Mouse (Mus musculus) liver, postnatal 0 days (tissue): ENCODE results near the gene Zic2. TPM values are rescaled to one million over a fixed set of nuclear protein-coding genes. Genes with fewer than 3 reads are reported as not detected.
"Not testable (repeated sequence)": the region's sequence is repeated elsewhere in the genome, so short reads cannot be mapped to it uniquely, and the experiment has no call there.

ENCODE experiments used
- ATAC-seq: fragments of 200-750 bp; cut with Nextera tagmentation; 2 replicates; pipeline ENCODE4 v1.8.0; 2017; ENCODE audit warnings: mild to moderate bottlenecking, moderate library complexity
- DNase-seq: peaks from one replicate; pipeline ENCODE4 v3.0.0-alpha.2; 2016
- H3K27ac ChIP-seq: fragments of 300-500 bp; sonication (generic); 2 replicates; pipeline ENCODE4 v1.5.1; 2014; ENCODE audit warnings: antibody characterized with exemption, moderate library complexity, mild to moderate bottlenecking, low read depth
- H3K27me3 ChIP-seq: fragments of 300-500 bp; sonication (generic); 2 replicates; pipeline ENCODE4 v1.6.1; 2014; ENCODE audit warnings: low read length, control low read depth, mixed read lengths; ENCODE audit not compliant: insufficient read depth
- H3K36me3 ChIP-seq: fragments of 300-500 bp; sonication (generic); replicated peaks from 2 replicates; pipeline ENCODE4 v1.6.1; 2014; ENCODE audit warnings: mild to moderate bottlenecking, control low read depth, low read length, moderate library complexity, mixed read lengths; ENCODE audit not compliant: insufficient read depth
- H3K4me1 ChIP-seq: fragments of 300-500 bp; sonication (generic); 2 replicates; pipeline ENCODE4 v1.6.1; 2014; ENCODE audit warnings: antibody characterized with exemption, mild to moderate bottlenecking, control low read depth; ENCODE audit not compliant: insufficient read depth
- H3K4me2 ChIP-seq: fragments of 300-500 bp; sonication (generic); 2 replicates; pipeline ENCODE4 v1.6.1; 2014; ENCODE audit warnings: low read depth, mild to moderate bottlenecking, low read length, moderate library complexity, mixed read lengths
- H3K4me3 ChIP-seq: fragments of 300-500 bp; sonication (generic); 2 replicates; pipeline ENCODE4 v1.5.1; 2014; ENCODE audit warnings: low read depth, low read length
- H3K9ac ChIP-seq: fragments of 300-500 bp; sonication (generic); replicated peaks from 2 replicates; pipeline ENCODE4 v1.6.1; 2014; ENCODE audit warnings: mild to moderate bottlenecking, moderate library complexity
- H3K9me3 ChIP-seq: fragments of 300-500 bp; sonication (generic); 2 replicates; pipeline ENCODE4 v1.6.1; 2016; ENCODE audit warnings: mild to moderate bottlenecking, control low read depth, low read length, mixed read lengths
- CTCF ChIP-seq: sonication (generic); IDR thresholded peaks from 2 replicates; pipeline ENCODE4 v1.5.1; 2016; ENCODE audit warnings: antibody characterized with exemption, low read depth
- EP300 ChIP-seq: IDR thresholded peaks from 2 replicates; pipeline ENCODE4 v1.6.1; 2016; ENCODE audit warnings: antibody characterized with exemption, low read depth, mild to moderate bottlenecking
- WGBS: fragments of 180-500 bp; shearing (Covaris S2); extraction: QIAGEN DNeasy Blood & Tissue Kit; methylation state at CpG from one replicate; pipeline ENCODE4 v1.1.7; 2014; ENCODE audit not compliant: insufficient replicate concordance; 5-methylcytosine and 5-hydroxymethylcytosine counted together
- polyA plus RNA-seq: library from polyadenylated mRNA; unstranded; fragments of >200 nt; fragmentation: Nextera tagmentation; extraction: Ambion mirVana; gene quantifications from 2 replicates; pipeline ENCODE4 v1.2.1, GENCODE M21; 2015

Gene Zic2
- polyA plus RNA-seq, 1 experiment from 2014 or later: not detected

DNA sequence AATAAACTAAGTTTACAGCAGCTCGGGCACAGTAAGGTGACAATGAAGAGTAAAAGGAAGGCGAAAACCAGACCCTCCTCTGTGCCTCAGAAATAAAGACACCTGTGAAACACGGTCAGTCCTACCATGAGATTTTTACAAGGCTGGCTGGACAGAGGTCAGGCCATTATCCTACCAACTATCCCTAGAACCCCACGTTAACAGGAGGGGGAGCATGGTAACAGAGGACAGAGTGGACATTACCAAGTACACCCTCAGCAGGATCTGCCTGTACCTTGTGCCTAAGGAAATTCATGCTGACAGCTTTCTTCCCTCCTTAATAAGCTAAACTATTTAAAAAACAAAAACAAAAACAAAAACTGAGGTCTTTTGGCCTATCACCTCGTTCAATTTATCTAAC lies 15.0 kb upstream of the Zic2 start:
- Histone ChIP-seq H3K27ac (no peak overlapping the region), H3K9ac (no peak overlapping the region), H3K4me2 (no peak overlapping the region), H3K36me3 (no peaks in the 10 kb centered on the region), H3K27me3 (peaks cover 56% of the 10 kb centered on the region), H3K4me3 (no peak overlapping the region), H3K9me3 (no peaks in the 10 kb centered on the region), H3K4me1 (peaks cover 12% of the 10 kb centered on the region)
- 56% methylated on average over 5 of the region's 5 CpGs for WGBS
- DNase-seq (no peak), ATAC-seq (no peak)
- no peak for TF ChIP-seq CTCF
- TF ChIP-seq EP300: no peak

DNA sequence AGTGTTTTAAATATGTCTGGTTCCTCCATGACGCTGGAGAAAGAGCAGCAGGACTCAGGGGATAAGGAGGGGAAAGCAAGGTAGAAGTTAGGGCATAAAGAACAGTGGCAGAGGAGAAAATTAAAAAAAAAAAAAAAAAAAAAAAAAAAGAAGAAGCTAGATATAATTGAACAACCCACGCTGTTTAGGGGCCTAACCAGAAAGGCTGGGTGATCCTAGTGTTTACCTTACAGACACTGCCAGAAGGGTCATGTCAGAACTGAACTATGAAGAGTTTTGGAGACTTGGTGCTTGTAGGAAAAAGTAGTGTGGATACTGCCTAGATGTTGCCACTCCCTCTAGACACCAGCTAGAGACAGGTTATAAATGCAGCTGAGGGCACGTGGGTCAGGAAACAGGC lies 13.7 kb upstream of the Zic2 start:
- H3K4me2 ChIP-seq: no peak overlapping the region
- H3K27me3 ChIP-seq: peaks cover 59% of the 10 kb centered on the region
- peaks cover 12% of the 10 kb centered on the region for H3K4me1 ChIP-seq
- DNase-seq (no peak), ATAC-seq (no peak)
- no peak overlapping the region for H3K4me3 ChIP-seq
- WGBS: 51% methylated on average over 3 of the region's 3 CpGs
- no peaks in the 10 kb centered on the region for H3K36me3 ChIP-seq
- H3K27ac ChIP-seq: no peak overlapping the region
- no peak overlapping the region for H3K9ac ChIP-seq
- no peaks in the 10 kb centered on the region for H3K9me3 ChIP-seq
- TF ChIP-seq EP300 (no peak), CTCF (no peak)

DNA sequence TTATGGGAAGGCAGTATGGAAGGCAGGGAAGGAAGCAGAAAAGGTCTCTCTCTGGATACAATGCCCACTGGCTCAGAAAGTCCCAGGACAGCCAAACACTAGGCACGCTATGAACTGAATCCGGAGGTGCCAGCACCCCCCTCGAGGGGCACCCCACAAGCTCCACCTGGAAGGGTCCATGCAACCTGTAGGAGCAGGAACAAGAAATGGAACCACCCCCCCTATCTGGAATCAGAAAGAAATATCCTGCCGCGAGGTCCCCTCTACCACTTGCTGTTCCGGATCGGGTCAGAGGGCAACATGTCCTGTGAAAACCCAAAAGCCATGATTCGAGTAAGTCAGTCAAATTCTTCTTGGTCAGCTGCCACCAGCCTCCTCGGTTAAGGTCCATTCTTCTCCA lies 13.3 kb upstream of the Zic2 start:
- Histone ChIP-seq H3K36me3 (no peaks in the 10 kb centered on the region), H3K4me2 (no peak overlapping the region), H3K9me3 (no peaks in the 10 kb centered on the region), H3K27me3 (peaks cover 63% of the 10 kb centered on the region), H3K27ac (no peak overlapping the region), H3K9ac (no peak overlapping the region), H3K4me3 (no peak overlapping the region), H3K4me1 (peaks cover 12% of the 10 kb centered on the region)
- DNase-seq (no peak), ATAC-seq (no peak)
- WGBS: 39% methylated on average over 9 of the region's 9 CpGs
- TF ChIP-seq EP300 (no peak), CTCF (no peak)

- TF ChIP-seq CTCF (no peak), EP300 (no peak)
Measured at GRCm38 (mm10) chr14:122462689-122463079, 12.6 kb upstream of the Zic2 start.

GRCm38 (mm10) chr14:122463080-122463691 lies 12.0 kb upstream of the Zic2 start:
- H3K4me1 ChIP-seq: peaks cover 12% of the 10 kb centered on the region
- 2% methylated on average over 40 of the region's 40 CpGs for WGBS
- DNase-seq (peak; percentile 15), ATAC-seq (no peak)
- peaks cover 75% of the 10 kb centered on the region for H3K27me3 ChIP-seq
- H3K36me3 ChIP-seq: no peaks in the 10 kb centered on the region
- H3K9me3 ChIP-seq: no peaks in the 10 kb centered on the region
- peak overlapping the region; percentile 76 for H3K4me2 ChIP-seq
- no peak for TF ChIP-seq EP300
- no peak for TF ChIP-seq CTCF
- H3K27ac ChIP-seq: no peak overlapping the region
- H3K9ac ChIP-seq: no peak overlapping the region
- peak overlapping the region; percentile 53 for H3K4me3 ChIP-seq

More at GRCm38 (mm10) chr14:122462689-122463079, 12.6 kb upstream of the Zic2 start:
- Histone ChIP-seq H3K27me3 (peaks cover 70% of the 10 kb centered on the region), H3K9ac (no peak overlapping the region), H3K4me3 (no peak overlapping the region), H3K4me1 (peaks cover 12% of the 10 kb centered on the region), H3K9me3 (no peaks in the 10 kb centered on the region), H3K36me3 (no peaks in the 10 kb centered on the region), H3K27ac (no peak overlapping the region), H3K4me2 (no peak overlapping the region)
- no peak for ATAC-seq
- WGBS: 26% methylated on average over 17 of the region's 17 CpGs
- DNase-seq: no peak

- DNase-seq, H3K27ac ChIP-seq, H3K9me3 ChIP-seq, H3K9ac ChIP-seq, H3K36me3 ChIP-seq: not testable (repeated sequence)
- WGBS: under 1% methylated on average over 51 of the region's 58 CpGs
- H3K4me2 ChIP-seq: peak overlapping the region; percentile 76
- H3K4me3 ChIP-seq: peak overlapping the region; percentile 53
- ATAC-seq: peak; percentile 70
- peaks cover 12% of the 10 kb centered on the region for H3K4me1 ChIP-seq
- peaks cover 82% of the 10 kb centered on the region for H3K27me3 ChIP-seq
Measured at GRCm38 (mm10) chr14:122463734-122464341, 11.4 kb upstream of the Zic2 start.
